Mouse (Mus musculus): ENCODE measurements around the gene Olfr376. TPM values are rescaled to one million over a fixed set of nuclear protein-coding genes. Genes with fewer than 3 reads are reported as not detected.

The Olfr376 gene
- total and polyA plus RNA-seq, 3 experiments = not detected

DNA sequence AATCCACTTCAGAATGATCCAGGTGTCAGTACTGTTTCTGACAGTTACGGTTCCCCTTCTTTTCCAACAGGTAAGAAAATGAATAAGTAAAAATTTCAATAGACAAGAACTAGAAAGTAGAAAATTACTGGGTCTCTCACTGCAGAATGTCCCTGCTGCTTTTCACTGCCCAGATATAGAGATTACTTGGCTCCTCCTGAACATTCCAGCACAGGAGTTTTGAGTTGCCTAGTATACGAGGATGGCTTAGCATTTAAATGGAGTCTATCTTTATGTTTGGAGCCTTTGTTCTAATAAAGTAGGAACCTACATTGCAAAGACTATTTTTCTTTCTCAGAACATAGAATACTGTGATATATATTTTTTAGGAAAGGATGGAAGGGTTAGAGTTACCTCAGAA is 37.7 kb upstream of the Olfr376 start:
- intact Hi-C loops (cut with DNase I) = no loop called here
- no peak for DNase-seq
- TF ChIP-seq CTCF (IDR thresholded peaks at IDR 0.05) (no peak), POLR2A (IDR thresholded peaks at IDR 0.05; ENCODE audit: insufficient read depth, low read depth, low read length) (no peak), EP300 (IDR thresholded peaks at IDR 0.05; ENCODE audit: insufficient read depth, low read depth, low read length) (no peak)
- Histone ChIP-seq H3K79me2 (replicated peaks; ENCODE audit: control insufficient read depth, insufficient read depth, low read length) (no peaks in the 10 kb centered on the region), H3K4me3 (no peak overlapping the region), H3K9ac (ENCODE audit: low read depth, low read length) (no peak overlapping the region), H3K4me1 (ENCODE audit: control insufficient read depth, insufficient read depth, low read length) (no peaks in the 10 kb centered on the region), H3K27me3 (ENCODE audit: control insufficient read depth, insufficient read depth, low read length) (no peaks in the 10 kb centered on the region), H3K36me3 (ENCODE audit: control insufficient read depth, insufficient read depth, low read length) (no peaks in the 10 kb centered on the region), H3K27ac (no peak overlapping the region)
- 64% methylated on average over 2 of the region's 2 CpGs for WGBS

DNA sequence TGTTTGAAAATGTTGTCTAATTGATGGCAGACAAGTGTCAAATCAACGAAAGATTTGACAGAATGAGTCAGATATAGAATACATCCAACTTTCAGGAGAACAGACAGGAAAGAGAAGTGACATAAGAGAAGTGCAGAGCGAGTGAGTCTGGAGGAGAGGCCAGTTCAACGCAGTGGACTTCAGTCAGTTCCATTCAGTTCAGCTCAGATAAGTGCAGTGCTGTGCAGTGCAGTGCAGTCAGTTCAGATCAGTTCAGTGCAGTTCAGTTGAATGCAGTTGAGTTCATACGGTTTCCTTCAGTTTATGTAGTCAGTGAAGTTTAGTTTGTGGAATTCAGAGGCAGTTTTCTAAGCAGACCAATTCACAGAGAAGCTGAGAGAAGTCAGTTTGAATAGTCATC is 34.1 kb upstream of the Olfr376 start:
- H3K27ac ChIP-seq = no peak overlapping the region
- DNase-seq = no peak
- H3K36me3 ChIP-seq (ENCODE audit: control insufficient read depth, insufficient read depth, low read length) = no peaks in the 10 kb centered on the region
- no peak overlapping the region for H3K9ac ChIP-seq (ENCODE audit: low read depth, low read length)
- TF ChIP-seq POLR2A (IDR thresholded peaks at IDR 0.05; ENCODE audit: insufficient read depth, low read depth, low read length) (no peak), EP300 (IDR thresholded peaks at IDR 0.05; ENCODE audit: insufficient read depth, low read depth, low read length) (no peak), CTCF (IDR thresholded peaks at IDR 0.05) (no peak)
- no peaks in the 10 kb centered on the region for H3K79me2 ChIP-seq (replicated peaks; ENCODE audit: control insufficient read depth, insufficient read depth, low read length)
- 65% methylated on average over 4 of the region's 4 CpGs for WGBS
- no peak overlapping the region for H3K4me3 ChIP-seq
- no peaks in the 10 kb centered on the region for H3K4me1 ChIP-seq (ENCODE audit: control insufficient read depth, insufficient read depth, low read length)
- no peaks in the 10 kb centered on the region for H3K27me3 ChIP-seq (ENCODE audit: control insufficient read depth, insufficient read depth, low read length)
- intact Hi-C loops (cut with DNase I) = no loop called here

DNA sequence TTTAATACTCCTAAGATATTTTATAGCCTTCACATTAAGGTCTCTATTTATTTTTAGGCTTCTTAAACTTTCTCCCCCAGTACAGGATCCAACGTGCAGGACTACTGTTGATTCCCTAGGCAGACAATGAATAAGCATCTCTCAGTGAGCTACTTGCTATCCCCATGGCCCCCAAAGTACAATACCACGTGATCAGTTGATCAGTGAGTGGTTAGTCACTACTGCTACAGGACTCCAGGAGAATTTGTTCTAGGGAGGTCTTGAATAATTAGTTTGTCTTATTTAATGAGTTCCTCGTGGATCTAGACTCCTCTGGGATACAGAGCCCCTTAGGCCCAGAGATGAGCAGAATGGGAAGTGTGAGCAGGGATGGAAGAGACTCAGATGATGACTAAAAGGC is 20.6 kb upstream of the Olfr376 start, which contains the start of gene Olfr20:
Olfr20 (plus strand) TSS at position 301 of the 400 bp plus-strand sequence.
- H3K27me3 ChIP-seq (ENCODE audit: control insufficient read depth, insufficient read depth, low read length) = no peaks in the 10 kb centered on the region
- intact Hi-C loops (cut with DNase I) = no loop called here
- TF ChIP-seq EP300 (IDR thresholded peaks at IDR 0.05; ENCODE audit: insufficient read depth, low read depth, low read length) (no peak), POLR2A (IDR thresholded peaks at IDR 0.05; ENCODE audit: insufficient read depth, low read depth, low read length) (no peak), CTCF (IDR thresholded peaks at IDR 0.05) (no peak)
- no peaks in the 10 kb centered on the region for H3K36me3 ChIP-seq (ENCODE audit: control insufficient read depth, insufficient read depth, low read length)
- no peak within 1 kb of the TSS for H3K9ac ChIP-seq (ENCODE audit: low read depth, low read length)
- H3K4me3 ChIP-seq = no peak within 1 kb of the TSS
- WGBS = 35% methylated on average over 3 of the region's 3 CpGs
- no peaks in the 10 kb centered on the region for H3K4me1 ChIP-seq (ENCODE audit: control insufficient read depth, insufficient read depth, low read length)
- no peaks in the 10 kb centered on the region for H3K79me2 ChIP-seq (replicated peaks; ENCODE audit: control insufficient read depth, insufficient read depth, low read length)
- DNase-seq = no peak
- no peak within 1 kb of the TSS for H3K27ac ChIP-seq

DNA sequence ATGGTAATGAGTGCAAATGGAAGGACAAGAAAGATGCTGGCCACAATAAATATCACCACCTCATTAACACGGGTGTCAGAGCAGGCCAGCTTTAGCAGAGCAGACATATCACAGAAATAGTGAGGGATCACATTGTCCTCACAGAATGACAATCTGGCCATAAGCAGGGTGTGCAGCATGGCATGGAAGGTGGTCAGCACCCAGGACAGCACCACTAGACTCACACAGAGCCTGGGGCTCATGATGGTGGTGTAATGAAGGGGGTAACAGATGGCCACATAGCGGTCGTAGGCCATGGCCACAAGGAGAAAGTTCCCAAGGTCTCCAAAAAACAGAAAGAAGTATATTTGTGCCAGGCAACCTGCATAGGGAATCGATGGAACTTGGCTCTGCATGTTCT is 24.3 kb downstream of the Olfr376 start:
- TF ChIP-seq EP300 (IDR thresholded peaks at IDR 0.05; ENCODE audit: insufficient read depth, low read depth, low read length) (no peak), POLR2A (IDR thresholded peaks at IDR 0.05; ENCODE audit: insufficient read depth, low read depth, low read length) (no peak), CTCF (IDR thresholded peaks at IDR 0.05) (no peak)
- DNase-seq = no peak
- H3K4me1 ChIP-seq (ENCODE audit: control insufficient read depth, insufficient read depth, low read length) = no peaks in the 10 kb centered on the region

DNA sequence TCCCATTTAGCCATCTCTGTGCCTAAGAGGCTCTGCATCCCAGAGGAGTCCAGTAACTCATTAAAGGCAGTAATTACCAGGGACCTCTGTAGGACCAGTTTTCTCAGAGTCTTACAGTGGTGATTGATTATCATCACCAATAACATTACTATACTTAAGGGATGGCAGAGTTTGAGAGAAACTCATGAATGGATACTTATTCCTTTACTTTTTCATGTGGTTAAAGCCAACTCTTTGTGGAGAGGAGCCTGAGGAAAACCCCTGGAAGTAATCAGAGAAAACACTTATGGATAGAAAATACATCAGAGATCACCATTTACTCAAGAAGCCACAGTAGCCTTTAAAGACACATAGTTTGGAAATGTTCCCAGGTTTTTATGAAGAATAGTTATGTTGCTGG is 28.5 kb downstream of the Olfr376 start, which contains the start of gene Olfr1:
Olfr1 (minus strand) TSS at position 101 of the 400 bp plus-strand sequence.
- no peaks in the 10 kb centered on the region for H3K27me3 ChIP-seq (ENCODE audit: control insufficient read depth, insufficient read depth, low read length)
- no peaks in the 10 kb centered on the region for H3K79me2 ChIP-seq (replicated peaks; ENCODE audit: control insufficient read depth, insufficient read depth, low read length)
- H3K36me3 ChIP-seq (ENCODE audit: control insufficient read depth, insufficient read depth, low read length) = no peaks in the 10 kb centered on the region
- no peaks in the 10 kb centered on the region for H3K4me1 ChIP-seq (ENCODE audit: control insufficient read depth, insufficient read depth, low read length)
- H3K27ac ChIP-seq = no peak within 1 kb of the TSS
- TF ChIP-seq POLR2A (IDR thresholded peaks at IDR 0.05; ENCODE audit: insufficient read depth, low read depth, low read length) (no peak), EP300 (IDR thresholded peaks at IDR 0.05; ENCODE audit: insufficient read depth, low read depth, low read length) (no peak), CTCF (IDR thresholded peaks at IDR 0.05) (no peak)
- H3K4me3 ChIP-seq = no peak within 1 kb of the TSS
- H3K9ac ChIP-seq (ENCODE audit: low read depth, low read length) = no peak within 1 kb of the TSS
- intact Hi-C loops (cut with DNase I) = no loop called here
- no peak for DNase-seq

More for the DNA sequence above, 24.3 kb downstream of the Olfr376 start:
- WGBS = 64% methylated on average over 4 of the region's 4 CpGs
- no peaks in the 10 kb centered on the region for H3K36me3 ChIP-seq (ENCODE audit: control insufficient read depth, insufficient read depth, low read length)
- intact Hi-C loops (cut with DNase I) = no loop called here
- H3K79me2 ChIP-seq (replicated peaks; ENCODE audit: control insufficient read depth, insufficient read depth, low read length) = no peaks in the 10 kb centered on the region
- H3K4me3 ChIP-seq = no peak overlapping the region
- no peak overlapping the region for H3K27ac ChIP-seq
- H3K9ac ChIP-seq (ENCODE audit: low read depth, low read length) = no peak overlapping the region
- no peaks in the 10 kb centered on the region for H3K27me3 ChIP-seq (ENCODE audit: control insufficient read depth, insufficient read depth, low read length)

Other genes starting within 250 kb of the Olfr376 start
- gene Haspin, start 233.0 kb upstream of the Olfr376 start, total RNA-seq (2021) = under 1 TPM; 0.16 TPM
- 0.15 and 0.23 TPM in 2 replicates for gene Haspin, start 233.0 kb upstream of the Olfr376 start, polyA plus RNA-seq (2012; rRNA removed)
- 10 to 100 TPM; 13.1 to 14.6 TPM for gene P2rx5, start 210.8 kb upstream of the Olfr376 start, total RNA-seq (2021)
- 11.3 and 19.5 TPM in 2 replicates for gene P2rx5, start 210.8 kb upstream of the Olfr376 start, polyA plus RNA-seq (2012; rRNA removed)
- gene Emc6, start 194.2 kb upstream of the Olfr376 start, total RNA-seq (2021) = 10 to 100 TPM; 80.5 to 98.5 TPM
- gene Emc6, start 194.2 kb upstream of the Olfr376 start, polyA plus RNA-seq (2012; rRNA removed) = 50.5 and 54.3 TPM in 2 replicates
- 10 to 100 TPM; 45.0 to 48.5 TPM for gene Tax1bp3, start 194.2 kb upstream of the Olfr376 start, total RNA-seq (2021)
- gene Tax1bp3, start 194.2 kb upstream of the Olfr376 start, polyA plus RNA-seq (2012; rRNA removed) = 60.4 and 63.0 TPM in 2 replicates
- 10 to 100 TPM; 10.7 to 11.8 TPM for gene Ctns, start 172.2 kb upstream of the Olfr376 start, total RNA-seq (2021)
- gene Ctns, start 172.2 kb upstream of the Olfr376 start, polyA plus RNA-seq (2012; rRNA removed) = 12.7 and 15.4 TPM in 2 replicates
- 1 to 10 TPM in 1 of 2 experiments, under 1 TPM in 1; 0.97 to 1.1 TPM for gene Shpk, start 171.8 kb upstream of the Olfr376 start, total RNA-seq (2021)
- gene Shpk, start 171.8 kb upstream of the Olfr376 start, polyA plus RNA-seq (2012; rRNA removed) = 2.2 and 2.8 TPM in 2 replicates
- under 1 TPM; 0.08 to 0.11 TPM for gene Trpv1, start 137.0 kb upstream of the Olfr376 start, total RNA-seq (2021)
- 0.21 and 0.29 TPM in 2 replicates for gene Trpv1, start 137.0 kb upstream of the Olfr376 start, polyA plus RNA-seq (2012; rRNA removed)
- under 1 TPM; 0.03 to 0.05 TPM for gene Trpv3, start 103.9 kb upstream of the Olfr376 start, total RNA-seq (2021)
- 0.04 and 0.09 TPM in 2 replicates for gene Trpv3, start 103.9 kb upstream of the Olfr376 start, polyA plus RNA-seq (2012; rRNA removed)
- gene Aspa, start 41.6 kb upstream of the Olfr376 start, total RNA-seq (2021) = 1 to 10 TPM; 1.4 to 1.5 TPM
- 2.2 and 4.4 TPM in 2 replicates for gene Aspa, start 41.6 kb upstream of the Olfr376 start, polyA plus RNA-seq (2012; rRNA removed)
- gene Gm49340, start 41.5 kb upstream of the Olfr376 start, total RNA-seq (2021) = not detected
- gene Gm49340, start 41.5 kb upstream of the Olfr376 start, polyA plus RNA-seq (2012; rRNA removed) = 0.06 TPM in 1 of 2 replicates, not detected in the other
- gene Spata22, start 41.5 kb upstream of the Olfr376 start, total RNA-seq (2021) = not detected
- 0.08 and 0.15 TPM in 2 replicates for gene Spata22, start 41.5 kb upstream of the Olfr376 start, polyA plus RNA-seq (2012; rRNA removed)
- gene Olfr20, start 20.5 kb upstream of the Olfr376 start, total RNA-seq (2021) = not detected
- gene Olfr20, start 20.5 kb upstream of the Olfr376 start, polyA plus RNA-seq (2012; rRNA removed) = not detected in 2 replicates
- gene Olfr1, start 28.4 kb downstream of the Olfr376 start, total RNA-seq (2021) = not detected
- not detected in 2 replicates for gene Olfr1, start 28.4 kb downstream of the Olfr376 start, polyA plus RNA-seq (2012; rRNA removed)
- gene Olfr378, start 57.2 kb downstream of the Olfr376 start, total RNA-seq (2021) = not detected
- gene Olfr378, start 57.2 kb downstream of the Olfr376 start, polyA plus RNA-seq (2012; rRNA removed) = not detected in 2 replicates
- not detected for gene Olfr380, start 86.3 kb downstream of the Olfr376 start, total RNA-seq (2021)
- gene Olfr380, start 86.3 kb downstream of the Olfr376 start, polyA plus RNA-seq (2012; rRNA removed) = not detected in 2 replicates
- not detected for gene Olfr381, start 120.4 kb downstream of the Olfr376 start, total RNA-seq (2021)
- gene Olfr381, start 120.4 kb downstream of the Olfr376 start, polyA plus RNA-seq (2012; rRNA removed) = not detected in 2 replicates
- gene Olfr382, start 146.0 kb downstream of the Olfr376 start, total RNA-seq (2021) = not detected
- not detected in 2 replicates for gene Olfr382, start 146.0 kb downstream of the Olfr376 start, polyA plus RNA-seq (2012; rRNA removed)
- gene Olfr385, start 221.8 kb downstream of the Olfr376 start, total RNA-seq (2021) = not detected
- gene Olfr385, start 221.8 kb downstream of the Olfr376 start, polyA plus RNA-seq (2012; rRNA removed) = not detected in 2 replicates
- not detected for gene Olfr384, start 227.3 kb downstream of the Olfr376 start, total RNA-seq (2021)
- gene Olfr384, start 227.3 kb downstream of the Olfr376 start, polyA plus RNA-seq (2012; rRNA removed) = not detected in 2 replicates